Mouse (Mus musculus): Measurements from ENCODE around the gene Lce3e. TPM values are rescaled to one million over a fixed set of nuclear protein-coding genes. Genes with fewer than 3 reads are reported as not detected.

Lce3e gene
- not detected in 2 replicates for polyA plus RNA-seq (2016; fragmentation: Nextera tagmentation; extraction: Ambion mirVana)

DNA sequence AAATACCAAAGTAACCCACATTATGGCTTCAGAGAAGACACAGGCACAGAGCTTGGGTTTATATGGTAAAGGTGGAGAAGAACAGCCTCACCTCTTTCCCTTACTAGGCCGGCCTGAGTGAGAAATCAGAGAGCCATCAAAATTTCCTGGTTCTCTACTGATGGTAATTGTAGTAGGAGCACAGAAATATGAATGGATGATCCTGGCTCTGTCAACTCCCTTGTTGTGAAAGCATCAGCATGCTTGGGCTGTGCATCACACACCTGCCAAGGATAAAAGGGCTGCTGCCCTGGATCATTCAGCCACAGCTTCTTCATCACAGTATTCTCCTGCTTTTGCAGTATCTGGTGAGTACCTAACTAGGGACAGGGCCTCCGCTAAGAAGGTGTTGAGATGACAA, at the start of gene Lce3e:
TSS of gene Lce3e (plus strand) at position 301 of the 400 bp plus-strand sequence.
- H3K4me1 ChIP-seq = no peaks in the 10 kb centered on the region
- no peaks in the 10 kb centered on the region for H3K9me3 ChIP-seq
- H3K36me3 ChIP-seq = no peaks in the 10 kb centered on the region
- H3K4me2 ChIP-seq (replicated peaks) = no peak within 1 kb of the TSS
- 86% methylated on average over 2 of the region's 2 CpGs for WGBS
- no peak within 1 kb of the TSS for H3K4me3 ChIP-seq
- no peak for ATAC-seq (ENCODE audit: low FRiP score, low read depth)
- H3K27me3 ChIP-seq = no peaks in the 10 kb centered on the region
- H3K27ac ChIP-seq (replicated peaks) = no peak within 1 kb of the TSS
- no peak within 1 kb of the TSS for H3K9ac ChIP-seq (replicated peaks)

DNA sequence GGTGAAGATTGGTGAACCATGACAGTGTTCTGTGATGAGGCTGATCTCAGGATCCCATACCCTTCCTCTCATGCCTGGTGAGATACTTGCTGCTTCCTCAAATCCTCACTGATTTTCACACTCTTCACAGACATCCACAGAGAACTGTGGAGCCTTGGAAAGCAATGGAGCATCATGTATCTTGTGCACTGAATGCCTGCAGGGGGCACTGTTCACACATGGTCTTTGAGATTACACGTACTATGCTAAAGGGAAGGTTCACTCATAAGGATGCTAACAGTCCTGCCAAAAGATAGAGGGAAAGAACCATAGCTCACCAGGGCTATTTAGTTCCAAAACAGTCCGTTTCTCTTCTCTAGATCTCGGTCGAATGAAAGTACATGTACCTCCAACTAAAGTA, 46.5 kb upstream of the Lce3e start:
- no peaks in the 10 kb centered on the region for H3K4me1 ChIP-seq
- no peak for ATAC-seq (ENCODE audit: low FRiP score, low read depth)

DNA sequence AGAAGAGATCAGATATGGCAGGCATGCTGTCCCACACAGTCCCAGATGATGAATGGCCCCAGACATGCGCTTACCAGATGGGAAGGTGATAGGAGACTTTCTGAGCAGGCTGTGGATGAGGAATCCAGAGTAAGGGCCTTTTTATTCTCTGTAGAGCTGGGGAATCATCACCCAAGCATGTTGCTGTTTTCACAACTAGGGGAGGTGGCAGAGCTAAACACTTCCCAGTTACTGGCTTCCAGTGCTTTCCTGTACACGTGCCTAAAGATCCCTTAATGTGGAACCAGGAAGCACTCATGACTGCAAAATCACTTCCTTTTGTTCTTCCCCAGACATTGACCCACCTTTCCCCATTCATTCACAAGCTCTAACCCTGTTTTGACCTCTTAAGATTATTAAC, 40.7 kb upstream of the Lce3e start, which contains the start of gene Lce3a:
TSS of gene Lce3a (minus strand) at position 101 of the 400 bp plus-strand sequence.
- no peak for ATAC-seq (ENCODE audit: low FRiP score, low read depth)
- no peaks in the 10 kb centered on the region for H3K9me3 ChIP-seq
- H3K4me3 ChIP-seq = no peak within 1 kb of the TSS
- H3K4me1 ChIP-seq = no peaks in the 10 kb centered on the region
- whole genome bisulfite sequencing = 72% methylated on average over 2 of the region's 2 CpGs
- H3K9ac ChIP-seq (replicated peaks) = no peak within 1 kb of the TSS
- H3K27me3 ChIP-seq = no peaks in the 10 kb centered on the region
- no peaks in the 10 kb centered on the region for H3K36me3 ChIP-seq
- no peak within 1 kb of the TSS for H3K4me2 ChIP-seq (replicated peaks)
- no peak within 1 kb of the TSS for H3K27ac ChIP-seq (replicated peaks)

More for the DNA sequence above, 46.5 kb upstream of the Lce3e start:
- H3K27ac ChIP-seq (replicated peaks) = no peak overlapping the region
- no peak overlapping the region for H3K4me2 ChIP-seq (replicated peaks)
- H3K9ac ChIP-seq (replicated peaks) = no peak overlapping the region
- no peaks in the 10 kb centered on the region for H3K36me3 ChIP-seq
- H3K9me3 ChIP-seq = no peaks in the 10 kb centered on the region
- H3K4me3 ChIP-seq = no peak overlapping the region
- no peaks in the 10 kb centered on the region for H3K27me3 ChIP-seq
- WGBS = 64% methylated on average over 4 of the region's 4 CpGs

DNA sequence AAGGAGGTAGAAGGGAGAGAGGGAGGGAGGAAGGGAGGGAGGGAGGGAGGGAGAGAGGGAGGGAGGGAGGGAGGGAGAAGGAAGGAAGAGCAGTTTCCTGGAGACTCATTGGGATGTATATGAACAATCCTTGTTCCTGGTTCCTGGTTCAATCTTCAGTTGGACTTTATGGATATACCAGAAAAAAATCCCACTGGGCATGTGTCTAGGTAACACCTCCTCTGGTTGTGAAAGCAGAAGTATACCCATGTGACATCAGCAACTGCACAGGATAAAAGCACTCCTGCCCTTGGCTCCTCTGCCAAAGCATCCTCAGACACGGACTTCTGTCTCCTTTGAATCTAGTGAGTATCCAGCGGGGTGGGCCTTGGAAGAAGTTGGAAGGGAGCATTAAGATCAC, 34.2 kb upstream of the Lce3e start, which contains the start of gene Lce3b:
TSS of gene Lce3b (plus strand) at position 301 of the 400 bp plus-strand sequence.
- H3K9ac ChIP-seq (replicated peaks) = no peak within 1 kb of the TSS
- H3K36me3 ChIP-seq = no peaks in the 10 kb centered on the region
- no peaks in the 10 kb centered on the region for H3K9me3 ChIP-seq
- no peak for ATAC-seq (ENCODE audit: low FRiP score, low read depth)
- WGBS = 68% methylated on average over 2 of the region's 2 CpGs
- H3K27ac ChIP-seq (replicated peaks) = no peak within 1 kb of the TSS
- no peak within 1 kb of the TSS for H3K4me3 ChIP-seq
- no peaks in the 10 kb centered on the region for H3K4me1 ChIP-seq
- no peak within 1 kb of the TSS for H3K4me2 ChIP-seq (replicated peaks)
- no peaks in the 10 kb centered on the region for H3K27me3 ChIP-seq

DNA sequence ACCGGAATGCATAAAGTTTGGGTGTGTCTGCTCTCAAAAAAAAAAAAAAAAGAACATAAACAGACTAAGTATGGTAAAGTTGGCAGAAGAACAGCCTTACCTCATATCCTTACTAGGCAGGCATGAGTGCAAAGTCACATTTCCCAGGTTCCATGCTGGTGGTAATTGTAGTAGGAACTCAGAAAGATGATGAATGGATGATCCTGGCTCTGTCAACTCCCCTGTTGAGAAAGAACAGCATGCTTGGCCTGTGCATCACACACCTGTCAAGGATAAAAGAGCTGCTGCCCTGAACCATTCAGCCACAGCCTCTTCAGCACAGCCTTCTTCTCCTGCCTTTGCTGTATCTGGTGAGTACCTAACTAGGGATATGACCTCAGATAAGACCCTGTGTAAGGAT, 22.7 kb upstream of the Lce3e start, which contains the start of gene Lce3c:
TSS of gene Lce3c (plus strand) at position 301 of the 400 bp plus-strand sequence.
- Histone ChIP-seq H3K9me3 (no peaks in the 10 kb centered on the region), H3K36me3 (no peaks in the 10 kb centered on the region), H3K4me2 (replicated peaks) (no peak within 1 kb of the TSS), H3K4me3 (no peak within 1 kb of the TSS), H3K9ac (replicated peaks) (no peak within 1 kb of the TSS), H3K27me3 (no peaks in the 10 kb centered on the region), H3K4me1 (no peaks in the 10 kb centered on the region), H3K27ac (replicated peaks) (no peak within 1 kb of the TSS)
- no peak for ATAC-seq (ENCODE audit: low FRiP score, low read depth)
- 86% methylated on average over 1 of the region's 1 CpGs for WGBS

DNA sequence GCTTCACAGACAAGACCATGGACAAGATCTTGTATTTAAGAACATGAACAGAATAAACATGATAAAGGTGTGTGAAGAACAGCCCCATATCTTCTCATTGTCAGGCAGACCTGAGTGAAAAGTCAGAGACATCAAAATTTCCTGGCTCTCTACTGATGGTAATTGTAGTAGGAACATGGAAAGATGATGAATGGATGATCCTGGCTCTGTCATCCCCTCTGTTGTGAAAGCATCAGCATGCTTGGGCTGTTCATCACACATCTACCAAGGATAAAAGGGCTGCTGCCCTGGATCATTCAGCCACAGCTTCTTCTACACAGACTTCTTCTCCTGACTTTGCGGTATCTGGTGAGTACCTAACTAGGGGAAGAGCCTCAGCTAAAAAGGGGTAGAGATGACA, 9.8 kb upstream of the Lce3e start, which contains the start of gene Lce3d:
TSS of gene Lce3d (plus strand) at position 301 of the 400 bp plus-strand sequence.
- H3K36me3 ChIP-seq = no peaks in the 10 kb centered on the region
- H3K27ac ChIP-seq (replicated peaks) = no peak within 1 kb of the TSS
- H3K4me1 ChIP-seq = no peaks in the 10 kb centered on the region
- 90% methylated on average over 1 of the region's 1 CpGs for WGBS
- H3K9me3 ChIP-seq = no peaks in the 10 kb centered on the region
- no peak within 1 kb of the TSS for H3K4me3 ChIP-seq
- no peaks in the 10 kb centered on the region for H3K27me3 ChIP-seq
- no peak for ATAC-seq (ENCODE audit: low FRiP score, low read depth)
- H3K9ac ChIP-seq (replicated peaks) = no peak within 1 kb of the TSS
- no peak within 1 kb of the TSS for H3K4me2 ChIP-seq (replicated peaks)

DNA sequence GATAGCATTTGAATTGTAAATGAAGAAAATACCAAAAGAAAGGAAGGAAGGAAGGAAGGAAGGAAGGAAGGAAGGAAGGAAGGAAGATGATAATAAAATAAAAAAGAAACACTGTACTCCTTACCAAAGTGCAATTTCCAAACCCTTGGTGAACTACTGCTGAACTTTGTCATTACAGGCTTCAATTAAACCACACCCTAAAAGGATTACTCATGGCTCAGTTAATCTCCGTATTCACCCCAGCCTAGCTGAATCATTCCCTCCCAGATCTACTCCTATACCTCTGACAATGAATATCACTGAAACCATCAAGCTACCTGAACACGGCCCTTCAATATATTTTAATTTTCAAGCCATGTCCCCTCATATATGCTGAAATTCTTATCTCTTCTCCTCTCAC, 11.6 kb downstream of the Lce3e start:
- Histone ChIP-seq H3K4me3 (no peak overlapping the region), H3K9ac (replicated peaks) (no peak overlapping the region), H3K27ac (replicated peaks) (no peak overlapping the region), H3K36me3 (no peaks in the 10 kb centered on the region), H3K27me3 (no peaks in the 10 kb centered on the region), H3K4me1 (no peaks in the 10 kb centered on the region), H3K4me2 (replicated peaks) (no peak overlapping the region), H3K9me3 (no peaks in the 10 kb centered on the region)
- WGBS = 71% methylated on average over 2 of the region's 2 CpGs
- ATAC-seq (ENCODE audit: low FRiP score, low read depth) = no peak

DNA sequence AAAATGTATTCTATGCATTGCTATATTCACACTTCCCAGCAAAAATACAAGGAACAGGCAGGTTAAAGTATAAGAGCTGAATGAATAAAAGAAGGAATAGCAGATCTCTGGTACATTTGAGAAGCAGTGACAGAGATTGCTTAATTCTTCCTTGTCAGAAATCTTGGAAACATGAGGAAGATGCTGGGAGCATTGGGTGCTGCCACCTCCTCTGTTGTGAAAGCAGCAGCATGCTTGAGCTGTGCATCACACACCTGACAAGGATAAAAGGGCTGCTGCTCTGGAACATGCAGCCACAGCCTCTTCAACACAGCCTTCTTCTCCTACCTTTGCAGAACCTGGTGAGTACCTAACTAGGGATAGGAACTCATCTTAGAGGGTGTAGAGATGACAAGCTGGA, 25.1 kb downstream of the Lce3e start, which contains the start of gene Lce3f:
TSS of gene Lce3f (plus strand) at position 301 of the 400 bp plus-strand sequence.
- Histone ChIP-seq H3K27me3 (no peaks in the 10 kb centered on the region), H3K27ac (replicated peaks) (no peak within 1 kb of the TSS), H3K36me3 (no peaks in the 10 kb centered on the region), H3K4me1 (no peaks in the 10 kb centered on the region), H3K9ac (replicated peaks) (no peak within 1 kb of the TSS), H3K9me3 (no peaks in the 10 kb centered on the region), H3K4me2 (replicated peaks) (no peak within 1 kb of the TSS), H3K4me3 (no peak within 1 kb of the TSS)
- ATAC-seq (ENCODE audit: low FRiP score, low read depth) = no peak

DNA sequence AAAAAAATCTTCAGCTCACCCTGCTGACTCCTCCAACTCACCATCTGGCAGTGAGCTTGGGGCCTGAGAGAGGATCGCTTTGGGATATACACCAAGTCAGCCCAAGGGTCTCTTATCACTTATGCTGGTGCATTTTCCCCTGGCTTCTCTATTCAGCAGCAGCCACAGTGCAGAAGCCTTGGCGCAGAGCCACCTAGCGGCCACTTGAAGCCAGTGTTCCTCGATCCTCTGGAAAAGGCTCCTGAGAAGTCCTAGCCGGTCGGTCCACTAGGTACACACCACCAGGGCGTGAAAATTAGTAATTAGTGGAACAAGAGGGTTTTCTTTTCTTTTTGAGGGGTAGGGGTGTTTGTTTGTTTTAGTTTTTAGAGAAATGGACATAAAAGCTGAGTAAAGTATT, 31.8 kb downstream of the Lce3e start:
- 5% methylated on average over 7 of the region's 7 CpGs for WGBS
- no peak overlapping the region for H3K4me3 ChIP-seq
- ATAC-seq (ENCODE audit: low FRiP score, low read depth) = peak; percentile 93

DNA sequence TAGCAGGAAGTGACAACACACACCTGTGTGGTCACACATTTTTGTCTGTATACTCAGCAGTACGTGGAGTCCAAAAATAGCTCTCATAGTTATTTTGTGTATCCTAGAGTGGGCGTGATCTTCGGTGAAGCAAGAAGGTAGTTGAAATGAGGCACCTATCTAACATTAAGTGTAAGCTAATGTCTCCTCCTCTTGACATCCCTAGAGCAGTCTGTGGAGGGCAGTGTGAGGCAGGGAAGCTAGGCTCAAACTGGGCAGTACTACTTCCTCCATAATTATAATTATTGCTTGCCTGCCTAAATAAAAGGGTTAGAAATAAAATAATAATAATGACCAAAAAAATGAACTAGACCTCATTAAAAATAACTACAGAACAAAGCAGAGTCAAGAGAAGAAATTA, 33.8 kb downstream of the Lce3e start:
- ATAC-seq (ENCODE audit: low FRiP score, low read depth) = no peak
- no peaks in the 10 kb centered on the region for H3K4me1 ChIP-seq
- H3K4me3 ChIP-seq = no peak overlapping the region

More for the DNA sequence above, 31.8 kb downstream of the Lce3e start:
- Histone ChIP-seq H3K9ac (replicated peaks) (no peak overlapping the region), H3K27me3 (no peaks in the 10 kb centered on the region), H3K9me3 (no peaks in the 10 kb centered on the region), H3K4me2 (replicated peaks) (no peak overlapping the region), H3K27ac (replicated peaks) (no peak overlapping the region), H3K4me1 (no peaks in the 10 kb centered on the region), H3K36me3 (no peaks in the 10 kb centered on the region)

DNA sequence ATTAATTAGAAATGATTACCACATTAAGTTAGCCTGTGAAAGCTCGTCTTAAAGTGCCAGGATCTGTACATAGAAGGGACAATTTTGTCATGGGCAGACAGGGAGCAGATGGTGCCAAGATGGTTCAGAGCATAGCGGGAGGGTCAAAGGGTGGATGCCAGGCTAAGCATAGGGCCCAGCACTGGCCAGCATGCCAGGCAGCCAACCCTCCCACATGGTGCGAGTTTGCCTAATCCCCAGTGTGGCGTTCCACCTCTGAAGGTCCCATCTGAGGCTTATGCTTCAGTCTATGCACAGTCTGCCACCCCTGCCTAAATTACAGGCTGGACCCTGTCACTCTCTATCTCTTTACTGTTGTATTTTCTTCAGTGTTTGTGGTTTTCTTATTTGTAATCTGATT, 36.0 kb downstream of the Lce3e start:
- H3K9me3 ChIP-seq = no peaks in the 10 kb centered on the region
- H3K27me3 ChIP-seq = no peaks in the 10 kb centered on the region
- no peaks in the 10 kb centered on the region for H3K4me1 ChIP-seq
- no peaks in the 10 kb centered on the region for H3K36me3 ChIP-seq
- ATAC-seq (ENCODE audit: low FRiP score, low read depth) = no peak
- H3K4me2 ChIP-seq (replicated peaks) = no peak overlapping the region
- WGBS = 65% methylated on average over 4 of the region's 4 CpGs
- H3K27ac ChIP-seq (replicated peaks) = no peak overlapping the region
- no peak overlapping the region for H3K4me3 ChIP-seq
- no peak overlapping the region for H3K9ac ChIP-seq (replicated peaks)

More for the DNA sequence above, 33.8 kb downstream of the Lce3e start:
- Histone ChIP-seq H3K27me3 (no peaks in the 10 kb centered on the region), H3K27ac (replicated peaks) (no peak overlapping the region), H3K9ac (replicated peaks) (no peak overlapping the region), H3K36me3 (no peaks in the 10 kb centered on the region), H3K9me3 (no peaks in the 10 kb centered on the region), H3K4me2 (replicated peaks) (no peak overlapping the region)
- 90% methylated on average over 3 of the region's 3 CpGs for WGBS

DNA sequence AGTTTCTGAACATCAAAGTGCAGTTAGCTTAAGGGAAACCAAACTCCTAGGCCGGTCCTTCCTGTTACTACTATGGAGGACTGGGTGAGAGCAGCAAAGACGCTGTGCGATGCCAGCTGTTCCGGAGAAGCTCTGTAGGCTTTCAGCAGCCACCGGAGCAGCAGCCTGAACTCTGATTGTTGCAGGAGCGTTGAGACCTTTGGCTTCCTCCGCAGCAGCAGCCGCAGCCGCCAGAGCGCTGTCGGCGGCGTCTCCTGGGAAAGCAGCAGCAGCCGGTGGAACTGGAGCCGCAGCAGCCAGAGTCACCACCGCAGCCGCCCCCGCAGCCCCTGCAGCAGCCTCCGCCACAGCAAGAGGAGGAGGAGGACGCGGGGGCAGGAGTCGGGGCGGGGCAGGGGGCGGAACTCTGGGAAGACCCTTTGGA, 47.5 kb downstream of the Lce3e start:
- H3K4me3 ChIP-seq = peak overlapping the region; percentile 52

DNA sequence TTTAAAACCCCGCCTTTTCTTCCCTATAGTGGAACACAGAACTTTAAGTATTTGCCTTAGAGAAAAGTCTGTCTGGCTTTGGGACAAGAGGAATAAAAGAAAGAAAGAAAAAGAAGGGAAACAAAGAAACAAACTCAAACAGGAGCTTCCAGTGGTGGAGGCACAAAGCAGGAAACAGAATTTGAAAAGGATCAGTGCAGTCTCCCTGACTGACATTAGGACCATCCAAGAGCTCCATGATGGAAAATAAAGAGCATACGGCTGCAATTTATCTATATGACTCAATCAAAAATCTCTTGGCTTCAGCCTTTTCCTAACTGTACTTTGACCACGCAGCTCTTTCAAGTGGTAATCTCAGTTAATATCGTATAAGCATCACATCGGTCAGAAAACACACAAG, 48.0 kb downstream of the Lce3e start:
- Histone ChIP-seq H3K4me2 (replicated peaks) (peak overlapping the region; percentile 71), H3K27me3 (peaks cover 5% of the 10 kb centered on the region; the same call in 1 of the 2 replicates), H3K27ac (replicated peaks) (no peak overlapping the region), H3K9me3 (no peaks in the 10 kb centered on the region), H3K4me3 (peak overlapping the region; percentile 52), H3K36me3 (no peaks in the 10 kb centered on the region), H3K9ac (replicated peaks) (peak overlapping the region; percentile 53; the same call in 1 of the 2 replicates), H3K4me1 (peaks cover 12% of the 10 kb centered on the region)
- 21% methylated on average over 5 of the region's 5 CpGs for WGBS
- peak; percentile 48; the same call in 1 of the 2 replicates for ATAC-seq (ENCODE audit: low FRiP score, low read depth)

More for the DNA sequence above, 47.5 kb downstream of the Lce3e start:
- Histone ChIP-seq H3K27ac (replicated peaks) (peak overlapping the region; percentile 42; the same call in 1 of the 2 replicates), H3K4me1 (peaks cover 12% of the 10 kb centered on the region), H3K9me3 (no peaks in the 10 kb centered on the region), H3K9ac (replicated peaks) (peak overlapping the region; percentile 53), H3K27me3 (peaks cover 5% of the 10 kb centered on the region; the same call in 1 of the 2 replicates), H3K36me3 (no peaks in the 10 kb centered on the region), H3K4me2 (replicated peaks) (peak overlapping the region; percentile 71)
- peak; percentile 94 for ATAC-seq (ENCODE audit: low FRiP score, low read depth)
- under 1% methylated on average over 24 of the region's 24 CpGs for WGBS

All from midbrain, embryonic 12.5 days (tissue).